Mouse (Mus musculus): Measurements from ENCODE around the gene Tspan7.

DNA sequence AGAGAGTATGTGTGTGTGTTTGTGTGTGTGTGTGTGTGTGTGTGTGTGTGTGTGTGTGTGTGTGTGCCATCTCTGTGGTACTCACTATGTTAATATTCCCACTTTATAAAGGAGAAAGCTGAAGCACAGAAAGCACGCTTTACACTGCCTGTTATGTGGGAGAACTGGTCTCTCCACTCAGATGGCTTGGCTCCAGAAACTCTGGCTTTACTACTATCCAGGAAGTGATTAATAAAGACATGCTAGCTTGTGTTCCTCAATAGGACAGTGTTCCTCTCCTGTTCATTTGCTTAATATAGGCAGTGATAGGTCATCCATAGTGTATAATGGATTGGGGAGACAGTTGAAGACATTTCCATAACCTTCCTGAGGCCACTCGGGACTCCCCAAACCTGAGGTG lies 54.1 kb downstream of the Tspan7 start:
- no peak for TF ChIP-seq CTCF (IDR thresholded peaks at IDR 0.05; ENCODE audit: insufficient read depth, low read depth, low read length)
- no peak for TF ChIP-seq POLR2A (IDR thresholded peaks at IDR 0.05; ENCODE audit: insufficient read depth, low read depth, low read length)

All from olfactory bulb, adult 2 months (tissue).